In the genomic region with DNA sequence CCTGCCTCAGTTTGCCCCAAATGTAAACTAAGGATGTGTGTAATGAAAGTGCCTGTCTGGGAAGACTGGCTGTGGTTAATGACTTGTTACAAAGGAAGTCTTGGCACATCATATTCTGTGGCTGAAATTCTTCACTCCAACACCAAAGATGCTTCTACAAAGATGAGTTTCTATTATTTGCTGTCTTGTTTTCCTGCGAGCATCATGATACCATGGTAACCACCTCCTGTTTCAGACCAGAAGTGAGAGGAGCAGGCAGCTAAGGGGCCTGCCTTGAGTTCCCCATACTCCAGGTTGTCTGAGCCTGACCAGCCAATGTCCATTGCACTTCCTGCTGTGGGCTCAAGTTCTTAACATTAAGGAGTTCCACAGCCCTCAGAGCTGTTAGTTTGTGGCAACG, we compare ENCODE assay signal across 22 mouse cellular contexts.
DNase-seq lines count a peak whose midpoint lies in the region; ATAC-seq lines count a peak whose summit lies in the region.
"Had no signal": no experiment of that assay in that cellular context is flagged by ENCODE, and none has a peak within 500 bp of the region (broad histone marks: within the 10 kb centered on the region; RNA-seq: fewer than 3 reads in every experiment).

No protein-coding gene starts in this region.

- no peaks in the 10 kb centered on the region for H3K9me3 ChIP-seq in kidney, embryonic 14.5 days (ENCODE audit: control insufficient read depth, low read length)
- H3K9me3 ChIP-seq: embryonic facial prominence, embryonic 12.5 days; forebrain, embryonic 15.5 days; heart, embryonic 15.5 days; hindbrain, embryonic 12.5 days had no signal

- H3K36me3 ChIP-seq in kidney, embryonic 14.5 days (ENCODE audit: control insufficient read depth, insufficient read depth, low read length), result no peaks in the 10 kb centered on the region; the same call in 1 of the 2 replicates
- H3K36me3 ChIP-seq: embryonic facial prominence, embryonic 12.5 days; forebrain, embryonic 15.5 days; heart, embryonic 15.5 days; hindbrain, embryonic 12.5 days had no signal

- H3K9ac ChIP-seq in kidney, embryonic 14.5 days (ENCODE audit: low read depth, low read length), result no peak overlapping the region
- H3K9ac ChIP-seq: embryonic facial prominence, embryonic 12.5 days; forebrain, embryonic 15.5 days; heart, embryonic 15.5 days; hindbrain, embryonic 12.5 days had no signal

- no peaks in the 10 kb centered on the region for H3K27me3 ChIP-seq in kidney, embryonic 14.5 days (ENCODE audit: control insufficient read depth, insufficient read depth, low read length)
- H3K27me3 ChIP-seq: CH12.LX; embryonic facial prominence, embryonic 12.5 days; forebrain, embryonic 15.5 days; heart, embryonic 15.5 days; hindbrain, embryonic 12.5 days had no signal

- no peak overlapping the region for H3K4me3 ChIP-seq in kidney, embryonic 14.5 days (ENCODE audit: low read length)
- H3K4me3 ChIP-seq: embryonic facial prominence, embryonic 12.5 days; forebrain, embryonic 15.5 days; heart, adult 2 months; heart, embryonic 15.5 days; hindbrain, embryonic 12.5 days had no signal

- no peak overlapping the region for H3K4me2 ChIP-seq in kidney, embryonic 14.5 days (replicated peaks; ENCODE audit: low read depth, low read length)
- H3K4me2 ChIP-seq: embryonic facial prominence, embryonic 12.5 days; forebrain, embryonic 15.5 days; heart, embryonic 11.5 days; heart, embryonic 15.5 days; hindbrain, embryonic 12.5 days had no signal

- 72% methylated on average over 2 of the region's 2 CpGs for WGBS in kidney, embryonic 14.5 days

- no peaks in the 10 kb centered on the region for H3K4me1 ChIP-seq in kidney, embryonic 14.5 days (ENCODE audit: control insufficient read depth, insufficient read depth, low read length)
- H3K4me1 ChIP-seq: embryonic facial prominence, embryonic 12.5 days; forebrain, embryonic 15.5 days; hindbrain, embryonic 12.5 days had no signal

- H3K27ac ChIP-seq in kidney, embryonic 14.5 days (ENCODE audit: low read depth, low read length), result no peak overlapping the region
- H3K27ac ChIP-seq: embryonic facial prominence, embryonic 12.5 days; forebrain, embryonic 15.5 days; heart, adult 2 months; heart, embryonic 15.5 days; hindbrain, embryonic 12.5 days had no signal

- DNase-seq in 3T3-L1 (ENCODE audit: low read depth, low spot score) (peak; percentile 68), 416B (ENCODE audit: low read depth) (peak; percentile 55)
- peak; percentile 45 for DNase-seq in brain, adult 2 months (ENCODE audit: low read depth, low spot score)
- peak; percentile 34 for DNase-seq in induced T-regulatory cell, adult 2 months (ENCODE audit: low read depth)
- no peak for DNase-seq in layer of hippocampus, postnatal 36 days
- no peak for DNase-seq in neural tube, embryonic 10.5 days (ENCODE audit: extremely low spot score, low spot score)
- no peak for DNase-seq in yolk sac, embryonic 10.5 days (ENCODE audit: low spot score)
- DNase-seq: adrenal gland, adult 8-10 months; adrenal gland, postnatal 36 days; cerebellum, adult 11 months; cerebellum, adult 8-10 months; cerebellum, postnatal 14 days; gastrocnemius, postnatal 10 days; heart, adult 2 months had no signal

- no peak for ATAC-seq in kidney, embryonic 14.5 days (ENCODE audit: low FRiP score, low TSS enrichment)
- ATAC-seq: forebrain, embryonic 15.5 days; hindbrain, embryonic 16.5 days had no signal

Comparison
In these comparisons a context has a peak if more than half of its experiments do, and no peak if none do; other contexts are left out.
1. DNase-seq: peak in 3T3-L1 (single experiment), 416B (single experiment), brain, adult 2 months (single experiment) and induced T-regulatory cell, adult 2 months (single experiment); none in layer of hippocampus, postnatal 36 days (0 of 2), neural tube, embryonic 10.5 days (single experiment) and yolk sac, embryonic 10.5 days (single experiment).